ENCODE assay signal across 34 mouse cellular contexts in genomic region chr1:37063053-37063452, GRCm38 (mm10). TPM values are rescaled to one million over a fixed set of nuclear protein-coding genes. Genes with fewer than 3 reads are reported as not detected.
"Had no signal": no experiment of that assay in that cellular context is flagged by ENCODE, and none has a peak within 500 bp of the region (broad histone marks: within the 10 kb centered on the region; RNA-seq: fewer than 3 reads in every experiment).

No protein-coding gene starts in this region.

- H3K9ac ChIP-seq: limb, embryonic 12.5 days; limb, embryonic 13.5 days; limb, embryonic 15.5 days; liver, embryonic 12.5 days; liver, embryonic 13.5 days; liver, embryonic 14.5 days; liver, embryonic 15.5 days; liver, postnatal 0 days; lung, embryonic 14.5 days; lung, embryonic 15.5 days; midbrain, embryonic 12.5 days; midbrain, embryonic 13.5 days; midbrain, embryonic 15.5 days; neural tube, embryonic 12.5 days had no signal

- DNase-seq: left cerebral cortex, postnatal 4 days; liver; liver, embryonic 13.5 days; liver, postnatal 0 days; lung, adult 18-20 months; lung, adult 2 months; lung, embryonic 14.5 days; lung, postnatal 10 days; lung, postnatal 14 days; lung, postnatal 36 days; lung, postnatal 4 days had no signal

- H3K4me2 ChIP-seq: limb, embryonic 12.5 days; limb, embryonic 13.5 days; limb, embryonic 15.5 days; liver, embryonic 11.5 days; liver, embryonic 12.5 days; liver, embryonic 13.5 days; liver, embryonic 15.5 days; lung, embryonic 14.5 days; lung, embryonic 15.5 days; midbrain, embryonic 11.5 days; midbrain, embryonic 12.5 days; midbrain, embryonic 13.5 days; midbrain, embryonic 15.5 days; neural tube, embryonic 12.5 days had no signal

- H3K27ac ChIP-seq: limb, embryonic 10.5 days; limb, embryonic 12.5 days; limb, embryonic 13.5 days; limb, embryonic 15.5 days; liver, embryonic 12.5 days; liver, embryonic 13.5 days; liver, embryonic 14.5 days; liver, embryonic 15.5 days; lung, embryonic 15.5 days; macrophage; midbrain, embryonic 10.5 days; midbrain, embryonic 12.5 days; midbrain, embryonic 13.5 days; midbrain, embryonic 15.5 days; neural tube, embryonic 12.5 days had no signal

- H3K4me1 ChIP-seq: limb, embryonic 10.5 days; liver, embryonic 12.5 days; liver, embryonic 13.5 days; liver, embryonic 15.5 days; lung, embryonic 15.5 days; megakaryocyte, embryonic 14.5 days; midbrain, embryonic 15.5 days; neural tube, embryonic 12.5 days had no signal

- H3K36me3 ChIP-seq: limb, embryonic 10.5 days; limb, embryonic 12.5 days; limb, embryonic 13.5 days; limb, embryonic 15.5 days; liver, embryonic 12.5 days; liver, embryonic 13.5 days; liver, embryonic 15.5 days; lung, embryonic 15.5 days; midbrain, embryonic 10.5 days; midbrain, embryonic 12.5 days; midbrain, embryonic 13.5 days; midbrain, embryonic 15.5 days; neural tube, embryonic 12.5 days had no signal

- H3K27me3 ChIP-seq: limb, embryonic 12.5 days; limb, embryonic 13.5 days; limb, embryonic 15.5 days; liver, embryonic 12.5 days; liver, embryonic 13.5 days; liver, embryonic 15.5 days; lung, embryonic 15.5 days; midbrain, embryonic 12.5 days; midbrain, embryonic 13.5 days; midbrain, embryonic 15.5 days; neural tube, embryonic 12.5 days had no signal

- H3K9me3 ChIP-seq: limb, embryonic 10.5 days; limb, embryonic 12.5 days; limb, embryonic 13.5 days; limb, embryonic 15.5 days; liver, embryonic 12.5 days; liver, embryonic 13.5 days; liver, embryonic 15.5 days; lung, embryonic 15.5 days; midbrain, embryonic 10.5 days; midbrain, embryonic 12.5 days; midbrain, embryonic 13.5 days; midbrain, embryonic 15.5 days; neural tube, embryonic 12.5 days had no signal

- H3K4me3 ChIP-seq: limb, embryonic 10.5 days; limb, embryonic 12.5 days; limb, embryonic 13.5 days; limb, embryonic 15.5 days; liver, embryonic 12.5 days; liver, embryonic 13.5 days; liver, embryonic 15.5 days; lung, embryonic 15.5 days; megakaryocyte, embryonic 14.5 days; midbrain, embryonic 10.5 days; midbrain, embryonic 12.5 days; midbrain, embryonic 13.5 days; midbrain, embryonic 15.5 days; myocyte; neural tube, embryonic 12.5 days had no signal

- ATAC-seq: liver, embryonic 12.5 days; liver, postnatal 0 days; lung, postnatal 0 days; midbrain, embryonic 13.5 days; midbrain, embryonic 15.5 days; midbrain, embryonic 16.5 days had no signal

RNA-seq across cellular contexts. Expression of gene Vwa3b, which starts 36.7 kb away (rescaled TPM):
- total RNA-seq: megakaryocyte progenitor cell, adult 5-6 weeks; megakaryocyte-erythroid progenitor cell, adult 5-6 weeks; monocyte, adult 5-6 weeks had no signal
- polyA plus RNA-seq: liver, embryonic 11.5 days; liver, embryonic 12.5 days; liver, embryonic 13.5 days; liver, embryonic 14.5 days; liver, embryonic 15.5 days; lung, embryonic 14.5 days; macrophage; myocyte had no signal
